Mouse (Mus musculus) inflammation-experienced regulatory T-cells, adult 6 months (primary cell): ENCODE data around the gene Rabep1. TPM values are rescaled to one million over a fixed set of nuclear protein-coding genes. Genes with fewer than 3 reads are reported as not detected.
A peak's percentile ranks its signal among the peaks of the same experiment; 100 is the strongest.
"Not testable (repeated sequence)": the region's sequence is repeated elsewhere in the genome, so short reads cannot be mapped to it uniquely, and the experiment has no call there.

Source experiments
- ATAC-seq: one replicate; pipeline ENCODE4 v1.8.0; 2017
- polyA plus RNA-seq, 3 experiments: library from polyadenylated mRNA; unstranded; fragments of 100-300 nt; shearing (Covaris generic); gene quantifications; one replicate each; pipeline ENCODE4 v1.2.1; 2017

The Rabep1 gene
- polyA plus RNA-seq, 3 experiments from 2014 or later, result 9.9 to 13.0 (median 11.4) TPM

DNA sequence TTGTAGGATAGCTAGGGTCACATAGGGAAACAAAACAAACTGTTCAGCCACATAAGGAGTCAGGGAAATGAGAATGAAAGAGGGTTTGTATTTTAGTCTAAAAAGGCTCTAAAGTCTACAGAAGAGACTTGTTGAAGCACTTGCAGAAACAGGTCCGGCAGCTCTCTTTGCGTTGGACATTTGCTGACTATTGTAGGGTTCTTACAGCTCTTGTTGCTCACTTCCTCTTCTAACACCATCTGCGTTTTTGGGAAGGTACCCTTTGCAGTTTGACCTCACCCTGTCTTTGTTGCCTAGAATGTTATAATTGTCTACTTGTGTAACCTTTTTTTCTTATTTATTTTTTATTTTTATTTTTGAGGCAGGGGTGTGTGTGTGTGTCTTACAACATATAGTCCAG lies 53.1 kb downstream of the Rabep1 start:
- ATAC-seq, result no peak

DNA sequence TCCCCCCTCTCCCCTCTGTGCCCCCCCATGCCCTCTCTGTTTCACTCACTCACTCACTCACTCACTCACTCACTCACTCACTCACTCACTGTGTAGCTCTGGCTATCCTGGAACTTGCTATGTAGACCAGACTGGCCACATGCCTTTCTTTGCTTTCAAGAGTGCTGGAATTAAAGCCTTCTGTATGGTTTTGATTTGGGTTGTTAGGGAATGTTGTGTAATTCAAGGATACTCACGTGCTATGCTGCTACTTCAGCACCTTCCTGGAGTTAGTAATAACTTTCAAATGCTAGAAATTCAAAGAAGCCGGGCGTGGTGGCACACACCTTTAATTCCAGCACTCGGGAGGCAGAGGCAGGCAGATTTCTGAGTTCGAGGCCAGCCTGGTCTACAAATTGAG lies 53.6 kb downstream of the Rabep1 start:
- not testable (repeated sequence) for ATAC-seq

DNA sequence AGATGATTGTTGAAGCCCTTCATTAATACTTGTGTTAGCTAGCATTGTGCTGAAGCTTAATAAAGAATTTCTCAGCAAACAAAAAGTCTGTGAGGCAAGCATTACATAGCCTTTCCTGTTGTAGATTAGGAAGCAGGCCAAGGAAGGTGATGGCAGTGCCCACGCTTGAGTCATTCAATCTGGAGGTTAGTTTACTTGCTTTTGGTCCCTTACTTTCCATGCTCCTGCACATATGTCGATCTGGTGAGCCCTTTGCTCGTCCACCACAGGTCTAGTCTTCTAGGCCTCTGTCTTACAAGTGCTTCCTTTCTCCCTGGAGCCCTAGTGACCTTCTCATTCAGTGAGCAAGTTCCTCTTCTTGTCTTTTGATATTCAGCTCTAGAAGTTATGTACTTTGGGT lies 62.1 kb downstream of the Rabep1 start:
- no peak for ATAC-seq

DNA sequence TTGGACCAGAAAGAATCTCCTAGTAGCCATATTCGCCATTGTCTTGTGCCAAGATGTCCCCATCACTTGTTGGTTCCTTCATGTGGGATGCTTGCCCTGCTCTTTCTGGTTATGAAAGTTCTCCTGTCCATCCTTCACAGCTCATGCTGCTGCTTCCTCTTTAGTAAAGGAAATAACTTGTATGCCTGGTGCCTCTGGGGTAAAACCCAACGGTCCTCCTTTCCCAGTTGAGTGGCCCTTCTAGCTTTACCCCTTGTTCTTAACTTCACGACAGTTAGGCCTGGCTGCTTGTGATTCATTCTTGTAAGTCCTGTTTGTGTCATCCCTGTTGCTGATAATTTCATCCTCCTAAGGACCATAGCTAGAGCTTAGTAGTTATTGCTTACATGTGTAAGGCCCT lies 66.7 kb downstream of the Rabep1 start:
- no peak for ATAC-seq

DNA sequence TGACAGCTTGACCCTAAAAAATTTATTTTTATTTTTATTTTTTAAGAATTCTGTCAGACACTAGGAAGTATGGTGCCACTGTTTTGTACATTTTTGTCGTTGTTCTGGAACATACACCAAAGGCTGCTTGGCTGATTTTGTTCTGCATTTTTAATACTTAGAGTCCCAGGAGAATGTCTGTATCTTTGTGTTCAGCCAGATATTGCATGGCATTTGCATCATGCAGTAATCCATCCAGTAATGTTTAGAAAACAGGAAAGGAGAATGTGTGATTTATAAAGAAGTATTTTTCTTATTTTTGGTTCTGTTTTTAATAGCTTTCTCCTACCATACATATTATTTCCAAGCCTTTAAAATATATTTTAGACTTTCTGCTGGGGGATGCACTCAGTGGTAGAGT lies 67.3 kb downstream of the Rabep1 start:
- no peak for ATAC-seq

DNA sequence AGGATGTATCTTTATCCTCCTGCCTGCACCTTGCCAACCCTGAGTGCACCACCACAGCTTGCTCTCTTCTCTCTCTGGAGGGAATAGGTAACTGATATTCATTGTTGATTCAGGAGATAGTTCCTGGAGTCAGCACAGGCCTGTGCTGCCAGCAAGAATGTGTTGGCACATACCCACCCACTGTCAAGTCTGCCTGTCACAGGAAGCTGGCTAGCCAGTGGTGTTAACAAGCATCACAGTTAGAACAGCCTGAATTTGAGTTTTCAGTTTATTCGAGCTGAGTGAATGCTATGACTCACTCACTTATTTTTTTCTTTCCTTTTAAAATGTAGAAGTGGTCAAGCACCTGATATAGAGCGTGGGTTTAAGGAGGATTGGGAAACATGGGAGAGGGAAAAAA lies 73.3 kb downstream of the Rabep1 start:
- no peak for ATAC-seq

DNA sequence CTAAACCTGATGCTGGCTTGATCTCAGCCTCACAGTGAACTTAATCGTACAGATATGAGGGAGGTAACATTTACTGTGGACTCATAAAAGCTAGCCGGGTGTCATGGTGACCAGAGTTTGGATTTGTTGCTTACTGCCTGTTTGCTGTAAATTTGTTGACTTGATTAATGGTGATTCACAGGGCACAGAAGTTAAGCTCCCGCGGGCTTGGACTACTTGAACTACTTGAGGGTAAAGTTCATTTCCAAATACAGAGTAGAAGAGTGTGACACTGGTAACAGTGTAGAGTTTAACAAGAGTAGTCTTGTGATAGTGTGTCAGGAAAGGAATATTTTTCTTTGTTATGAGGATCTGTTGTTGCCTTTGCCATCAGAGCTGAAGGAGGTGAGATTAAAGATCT lies 74.9 kb downstream of the Rabep1 start:
- ATAC-seq, result no peak

DNA sequence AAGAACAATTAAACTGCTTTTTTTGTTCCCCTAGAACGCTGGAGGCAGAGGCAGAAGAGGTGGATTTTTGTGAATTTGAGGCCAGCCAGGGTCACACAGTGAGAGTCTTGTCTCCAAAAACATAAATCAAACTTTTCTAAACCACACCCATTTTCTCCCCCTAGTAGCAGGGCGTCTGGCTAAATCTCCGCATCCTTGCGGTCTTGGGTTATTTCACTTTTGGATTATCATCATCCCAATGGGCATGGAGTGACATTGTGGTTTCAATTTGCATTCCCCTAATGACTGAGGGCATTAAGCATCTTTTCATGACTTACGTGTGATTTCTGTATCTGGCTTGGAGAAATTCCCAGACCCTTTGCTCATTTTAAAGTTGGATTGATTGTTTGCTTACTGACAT lies 86.9 kb downstream of the Rabep1 start:
- ATAC-seq, result no peak

DNA sequence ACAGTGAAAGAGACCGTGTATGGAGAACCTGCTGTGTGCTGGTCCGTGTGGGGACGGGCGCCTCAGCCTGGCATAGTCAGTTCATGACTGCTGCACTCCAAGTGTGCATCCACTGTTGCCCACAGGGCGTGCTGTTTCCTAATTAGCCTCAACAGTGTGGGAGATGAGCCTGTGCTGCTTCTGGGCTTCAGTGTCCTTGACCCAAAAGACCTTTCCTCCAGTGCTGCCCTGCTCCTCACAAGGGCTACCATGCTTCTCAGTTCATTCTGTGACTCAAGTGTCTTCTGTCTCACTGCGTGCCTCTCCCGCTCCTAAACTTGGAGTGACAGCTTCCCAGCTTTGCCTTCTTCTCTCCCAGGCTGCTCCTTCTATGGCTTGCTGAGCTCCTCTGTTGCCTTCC lies 90.7 kb downstream of the Rabep1 start:
- ATAC-seq, result no peak

DNA sequence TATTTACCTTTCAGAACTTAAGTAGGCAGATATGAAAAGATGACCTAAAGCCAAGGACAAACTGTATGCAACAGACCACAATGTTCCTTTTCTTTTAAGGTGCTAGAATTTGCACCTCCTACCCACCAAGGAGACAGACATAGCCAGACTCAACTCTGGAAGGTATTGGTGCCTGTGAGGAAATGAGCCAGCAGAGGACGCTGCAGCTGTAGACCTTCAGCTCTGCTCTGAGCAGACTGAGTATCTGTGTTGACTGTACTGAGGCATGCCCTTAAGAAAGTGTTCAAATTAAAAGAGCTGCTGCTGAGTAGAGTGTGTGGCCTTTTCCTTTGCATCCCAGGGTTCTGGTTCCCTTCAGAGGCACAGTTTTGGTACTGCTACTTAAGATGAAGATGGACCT lies 98.0 kb downstream of the Rabep1 start:
- no peak for ATAC-seq

DNA sequence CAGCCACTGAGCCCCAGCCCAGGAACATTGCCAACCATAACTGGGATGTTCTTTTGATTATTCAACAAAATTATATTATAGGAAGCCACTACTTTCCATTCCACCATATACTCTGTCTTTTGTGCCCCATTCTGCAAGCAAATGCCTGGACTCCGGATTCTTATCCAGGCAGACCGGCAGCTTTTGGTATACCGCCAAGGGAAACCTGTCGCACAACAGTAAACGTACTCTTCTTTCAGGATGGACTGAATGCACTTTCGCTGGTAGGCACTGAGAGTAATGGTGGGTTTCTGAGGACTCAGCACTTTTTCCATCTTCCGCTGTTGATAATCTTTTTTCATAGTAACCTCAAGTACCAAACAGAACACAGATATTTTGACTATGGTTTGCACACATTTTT lies 99.1 kb downstream of the Rabep1 start:
- ATAC-seq, result no peak

DNA sequence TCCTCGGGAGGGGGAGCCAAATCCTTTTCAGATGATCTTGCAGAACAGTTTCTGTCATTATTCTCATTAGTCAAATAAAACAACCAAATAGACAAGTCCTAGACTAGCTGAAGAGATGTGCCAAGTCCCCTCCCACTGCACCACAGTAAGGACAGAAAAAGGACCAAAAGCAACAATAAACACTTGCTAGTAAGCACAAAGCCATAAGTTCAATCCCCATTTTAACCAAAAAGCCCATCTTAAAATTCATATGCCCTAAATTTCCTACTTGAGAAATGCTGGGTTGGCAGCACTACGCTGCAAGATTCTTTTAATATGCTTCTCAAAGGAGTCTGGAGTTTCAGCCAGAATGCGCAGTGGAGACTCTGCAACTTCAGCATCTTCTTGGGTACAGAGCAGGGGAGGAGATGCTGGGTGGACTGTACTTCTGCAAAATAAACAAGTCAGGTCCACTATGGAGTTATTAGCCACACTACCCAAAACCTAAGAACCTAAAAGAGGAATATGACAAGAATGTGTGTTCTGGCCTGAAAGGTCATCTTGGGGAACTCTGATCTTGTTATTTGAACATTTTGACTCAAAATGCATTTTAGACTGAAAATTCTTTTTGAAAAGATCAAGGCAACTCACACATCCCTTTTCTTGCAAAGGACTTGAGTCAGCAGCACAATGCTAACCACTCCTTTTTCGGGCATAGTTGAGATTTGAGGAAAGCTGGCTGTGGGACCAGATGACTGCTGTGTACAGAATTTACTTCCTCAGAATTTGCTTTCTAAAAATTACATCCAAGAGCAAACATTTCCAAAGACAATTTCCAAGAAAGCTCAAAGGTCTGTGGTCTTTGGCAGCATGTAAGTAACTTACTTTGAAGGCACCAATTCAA lies 100.6 kb downstream of the Rabep1 start:
- ATAC-seq, result no peak

DNA sequence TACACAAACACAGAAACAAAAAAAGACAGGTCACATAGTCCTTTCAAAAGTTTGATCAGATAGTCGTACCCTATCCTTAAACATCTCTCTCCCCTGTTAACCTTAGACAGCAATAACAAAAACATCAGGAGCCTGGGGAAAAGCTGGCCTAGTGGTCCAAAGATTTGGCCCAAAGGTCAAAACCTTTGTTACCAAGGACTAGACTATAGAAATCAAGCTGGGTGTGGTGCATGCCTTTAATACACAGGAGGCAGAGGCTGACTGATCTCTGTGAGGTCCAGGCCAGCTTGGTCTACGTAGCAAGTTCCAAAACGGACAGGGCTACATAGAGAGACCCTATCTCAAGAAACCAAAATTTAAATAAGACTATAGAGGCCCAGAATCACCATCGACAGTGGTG lies 110.1 kb downstream of the Rabep1 start:
- no peak for ATAC-seq

DNA sequence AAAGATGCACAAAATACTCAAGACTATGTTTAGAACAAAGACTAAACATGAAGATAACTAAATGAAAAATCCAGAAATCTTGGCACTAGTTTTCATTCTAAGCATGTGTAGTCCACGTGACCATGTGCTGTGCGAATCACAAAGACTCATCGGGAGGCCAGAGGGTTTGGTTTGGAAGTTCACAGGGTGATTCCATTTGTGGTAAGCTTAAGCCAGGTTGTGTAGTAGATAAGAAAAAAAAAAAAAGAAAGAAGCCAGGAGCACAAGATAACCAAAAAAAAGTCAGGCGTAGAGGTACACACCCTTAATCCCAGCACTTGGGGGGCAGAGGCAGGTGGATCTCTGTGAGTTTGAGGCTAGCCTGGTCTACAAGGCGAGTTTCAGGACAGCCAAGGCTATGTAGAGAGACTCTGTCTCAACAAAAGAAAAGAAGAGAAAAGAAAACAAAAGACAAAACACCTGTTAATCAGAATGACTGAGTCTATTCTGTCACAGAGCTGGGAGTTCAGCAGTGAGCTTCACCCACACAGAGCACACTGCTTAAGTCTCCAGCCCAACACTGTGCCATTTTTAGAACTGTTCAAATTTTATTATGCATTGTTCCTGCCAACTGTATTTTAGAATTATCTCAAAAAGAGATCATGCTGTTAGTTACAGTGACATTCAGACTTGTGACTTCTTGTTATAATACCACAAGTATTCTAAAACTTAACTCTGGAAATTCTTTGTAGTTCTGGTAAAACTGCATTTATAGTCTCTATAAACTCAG lies 116.4 kb downstream of the Rabep1 start:
- ATAC-seq, result no peak

DNA sequence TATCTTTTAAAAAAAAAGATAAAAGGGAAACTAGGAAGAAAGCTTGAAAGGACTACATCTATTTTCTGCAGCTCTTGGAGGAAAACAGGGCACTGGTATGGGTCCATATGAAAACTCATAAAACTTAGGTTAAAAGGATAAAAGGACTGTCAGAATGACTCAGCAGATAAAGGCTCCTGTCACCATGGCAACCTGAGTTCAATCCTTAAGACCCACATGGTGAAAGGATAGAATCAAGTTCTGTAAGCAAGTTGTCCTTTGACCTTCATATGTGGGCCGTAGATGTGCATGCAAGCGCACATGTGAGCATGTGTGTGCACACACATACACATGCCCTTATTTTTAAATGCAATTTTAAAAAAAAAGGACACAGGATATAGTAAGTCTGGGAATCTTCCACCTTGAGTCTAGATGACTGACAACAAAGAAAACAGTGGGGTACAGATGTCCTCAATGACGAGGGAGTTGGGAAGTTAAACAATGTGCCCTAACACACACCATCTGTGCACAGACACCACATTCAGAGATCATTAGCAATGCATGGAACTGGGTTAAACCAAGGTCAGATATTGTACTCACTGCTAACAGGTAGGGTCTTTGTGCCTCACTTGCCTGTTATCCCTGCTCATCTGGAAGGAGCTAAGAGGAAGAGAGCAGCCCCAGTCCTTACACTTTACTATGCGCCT lies 119.8 kb downstream of the Rabep1 start:
- no peak for ATAC-seq

DNA sequence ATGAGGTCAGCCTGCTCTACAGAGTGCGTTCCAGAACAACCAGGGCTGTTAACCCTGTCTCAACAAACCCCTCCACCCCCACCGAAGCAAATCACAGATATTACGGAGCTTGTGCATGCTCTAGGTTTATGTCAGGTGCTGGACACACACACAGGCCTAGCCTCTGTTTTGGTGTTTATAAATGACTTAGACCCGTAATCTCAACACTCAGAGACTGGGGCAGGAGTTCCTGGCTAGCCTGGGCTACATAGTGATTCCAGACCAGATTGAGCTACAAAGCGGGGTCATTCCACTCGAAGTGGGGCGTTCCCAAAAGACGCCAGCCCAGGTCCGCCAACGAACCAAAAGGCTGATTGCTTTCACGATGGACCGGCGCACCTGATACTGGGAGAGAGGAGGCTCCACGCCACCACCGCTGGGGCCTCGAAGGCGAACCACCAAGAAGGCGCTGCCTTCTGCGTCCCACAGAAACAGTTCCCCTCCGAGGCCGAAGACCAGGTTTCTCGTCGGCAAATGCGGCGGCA lies 124.8 kb downstream of the Rabep1 start:
- peak; percentile 3 for ATAC-seq

DNA sequence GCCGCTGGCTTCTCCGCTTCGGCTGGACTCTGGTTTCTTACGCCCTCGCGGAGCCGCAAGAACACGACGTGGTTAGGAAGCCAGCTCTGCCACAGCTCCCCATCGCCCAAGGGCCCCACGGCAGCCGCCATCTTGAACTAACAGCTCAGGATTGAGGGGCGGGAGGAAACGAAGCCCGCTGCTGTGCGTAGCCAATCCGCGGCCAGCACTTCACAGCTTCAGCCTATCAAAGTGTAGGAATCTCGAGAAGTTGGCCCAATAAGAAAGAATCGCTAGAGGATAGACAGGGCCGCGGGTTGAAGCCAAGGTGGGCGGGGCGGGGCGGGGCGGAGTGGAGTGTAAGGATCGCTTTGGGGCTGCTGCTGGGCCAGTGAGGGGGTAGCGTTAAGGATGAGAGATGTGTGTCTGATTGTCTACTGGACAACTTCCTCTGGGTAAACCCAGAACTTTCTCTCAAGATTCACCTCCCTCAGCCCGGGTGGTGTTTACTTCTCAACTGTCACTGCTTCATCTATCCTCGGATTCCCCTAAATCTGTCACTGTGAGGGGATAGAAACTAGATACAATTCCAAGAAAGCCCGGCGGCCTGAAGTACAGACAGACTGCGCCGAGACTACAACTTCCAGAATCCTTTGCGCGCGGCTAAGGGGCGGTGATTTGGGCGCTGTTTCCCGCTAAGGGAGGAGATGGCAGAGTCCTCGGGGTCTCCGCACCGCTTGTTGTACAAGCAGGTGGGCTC lies 125.4 kb downstream of the Rabep1 start, which contains the start of the genes Nup88 and Rpain:
Gene Nup88, minus strand, starts transcription at position 153 of the 739 bp plus-strand sequence.
Gene Rpain, plus strand, starts transcription at position 393 of the 739 bp plus-strand sequence.
- peak; percentile 96 for ATAC-seq

DNA sequence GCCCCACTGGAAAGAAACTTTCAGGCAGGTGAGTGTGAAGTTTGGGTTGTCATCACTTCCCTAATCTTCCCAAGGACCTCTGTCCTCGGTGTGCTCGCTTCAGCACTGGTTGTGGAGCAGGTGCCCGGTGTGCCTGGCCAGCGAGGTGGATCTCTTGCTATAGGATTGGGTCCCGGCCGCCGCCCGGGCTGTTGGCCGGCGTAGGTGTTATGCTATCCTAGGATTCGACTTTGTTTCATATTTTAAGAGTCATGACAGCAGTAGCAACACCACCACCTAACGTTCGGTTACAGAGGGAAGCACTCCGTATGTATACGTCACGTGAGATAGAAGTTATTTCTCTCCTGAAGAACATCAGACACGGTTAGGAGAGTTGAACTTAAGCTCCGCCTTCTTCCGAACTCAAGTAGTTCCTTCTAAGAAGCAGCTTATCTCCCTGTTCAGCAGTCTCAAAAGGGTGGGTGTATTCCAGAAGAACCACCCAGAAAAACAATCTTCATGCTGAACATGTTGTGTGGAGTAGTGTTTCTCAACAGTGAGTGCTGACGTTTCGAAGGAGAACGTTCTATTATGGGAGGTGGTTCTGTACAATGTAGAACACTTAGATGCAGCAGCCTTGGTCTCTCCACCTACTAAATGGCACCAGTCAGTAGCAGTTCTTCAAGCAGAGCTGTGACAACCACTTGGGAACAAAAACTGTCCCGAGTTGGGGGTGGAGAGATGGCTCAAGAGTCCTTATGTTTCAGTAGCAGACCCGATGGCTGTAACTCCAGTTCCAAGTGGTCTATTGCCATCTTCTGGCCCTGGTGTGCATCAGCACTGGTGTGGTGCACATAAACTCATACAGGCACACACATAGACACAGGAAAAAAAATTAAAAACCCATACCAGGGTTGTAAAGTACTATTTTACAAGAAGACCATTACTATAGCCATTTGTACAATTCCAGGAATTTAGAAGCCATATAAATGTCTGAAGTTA lies 126.3 kb downstream of the Rabep1 start:
- ATAC-seq, result peak; percentile 17

DNA sequence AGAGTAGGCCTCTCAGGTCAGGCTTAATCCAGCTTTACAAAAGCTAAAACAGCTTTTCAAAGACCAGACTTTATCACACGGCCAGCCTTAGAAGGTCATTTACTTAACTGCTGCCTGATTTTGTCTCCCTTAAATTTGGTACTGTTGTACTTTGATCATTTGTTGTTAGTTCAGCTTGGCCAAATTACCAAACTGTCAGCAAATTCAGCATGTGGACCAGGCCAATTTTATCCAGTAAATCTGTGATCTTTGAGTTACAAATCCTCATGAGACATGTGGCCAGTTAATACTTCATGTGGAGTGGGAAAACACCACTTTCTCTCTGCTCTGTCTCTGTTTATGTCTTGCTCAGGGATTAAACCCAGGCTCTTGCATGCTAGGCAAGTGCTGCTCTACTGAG lies 128.0 kb downstream of the Rabep1 start:
- ATAC-seq, result no peak

DNA sequence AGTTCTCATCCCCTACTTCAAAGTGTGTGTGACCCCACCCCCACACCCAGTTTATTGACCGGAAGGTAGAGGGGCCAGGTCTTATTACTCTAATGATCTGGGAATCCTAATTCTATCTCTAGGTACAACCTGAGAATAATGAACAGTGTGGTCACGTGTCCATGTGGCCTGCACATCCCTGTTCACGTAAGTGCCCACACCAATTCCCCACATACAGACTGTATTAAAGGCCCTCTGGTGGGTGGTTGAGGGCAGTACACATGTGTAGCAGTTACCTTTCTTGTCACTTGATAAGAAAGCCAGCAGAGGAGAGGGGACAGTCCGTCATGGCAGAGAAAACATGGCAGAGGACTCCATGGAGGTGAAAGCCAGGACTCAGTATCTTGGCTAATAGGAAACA lies 129.4 kb downstream of the Rabep1 start:
- no peak for ATAC-seq

DNA sequence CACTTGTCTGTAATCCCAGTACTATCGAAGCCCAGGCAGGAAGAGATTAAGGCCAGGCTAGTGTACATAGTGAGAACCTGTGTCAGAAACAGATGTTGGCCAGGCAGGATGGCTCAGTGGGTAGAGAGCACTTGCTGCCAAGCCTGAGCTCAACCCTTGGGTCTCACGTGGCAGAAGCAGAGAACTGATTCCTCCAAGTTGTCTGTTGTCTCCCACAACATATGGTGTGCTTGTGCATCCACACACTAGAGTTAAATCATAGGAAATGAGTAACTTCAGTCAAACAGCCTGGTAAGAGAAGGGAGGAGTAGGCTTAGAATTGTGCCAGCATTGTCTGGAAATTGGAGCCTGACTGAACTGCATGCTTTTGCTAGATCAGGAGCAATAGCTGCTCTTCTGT lies 130.6 kb downstream of the Rabep1 start:
- no peak for ATAC-seq
